Mouse (Mus musculus): ENCODE data around the gene Gpr33. TPM values are rescaled to one million over a fixed set of nuclear protein-coding genes. Genes with fewer than 3 reads are reported as not detected.

The Gpr33 gene
- polyA plus RNA-seq, 1 experiment from 2014 or later = not detected

DNA sequence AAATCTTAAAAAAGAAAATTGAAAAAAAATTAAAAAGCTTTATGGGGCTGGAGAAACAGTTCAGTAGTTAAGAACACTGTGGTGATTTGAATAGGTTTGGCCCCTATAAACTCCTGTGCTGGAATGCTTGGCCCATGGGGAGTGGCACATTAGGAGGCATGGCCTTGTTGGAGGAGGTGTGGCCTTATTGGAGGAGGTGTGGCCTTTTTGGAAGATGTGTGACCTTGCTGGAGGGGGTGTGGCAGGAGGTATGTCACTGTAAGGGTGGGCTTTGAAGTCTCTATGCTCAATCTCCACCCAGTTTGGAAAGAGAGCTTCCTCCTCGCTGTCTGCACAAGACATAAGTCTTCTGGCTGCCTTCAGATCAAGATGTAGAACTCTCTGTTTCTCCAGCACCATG lies 53.5 kb downstream of the Gpr33 start:
- Histone ChIP-seq H3K4me2 (ENCODE audit: low read length) (no peak overlapping the region), H3K4me3 (ENCODE audit: low read depth, low read length) (no peak overlapping the region), H3K4me1 (replicated peaks; ENCODE audit: control insufficient read depth, insufficient read depth, low read length) (peaks cover 6% of the 10 kb centered on the region), H3K27ac (ENCODE audit: low read depth) (no peak overlapping the region), H3K9ac (ENCODE audit: low read length) (no peak overlapping the region), H3K36me3 (ENCODE audit: control insufficient read depth, insufficient read depth, low read length) (no peaks in the 10 kb centered on the region), H3K9me3 (ENCODE audit: control insufficient read depth, low read length) (no peaks in the 10 kb centered on the region), H3K27me3 (replicated peaks; ENCODE audit: control insufficient read depth, insufficient read depth, low read length) (no peaks in the 10 kb centered on the region)
- DNase-seq (ENCODE audit: low spot score) = no peak
- 95% methylated on average over 1 of the region's 1 CpGs for WGBS
- ATAC-seq (replicated peaks; ENCODE audit: low FRiP score, low TSS enrichment, low read depth) = no peak

Other genes starting within 250 kb of the Gpr33 start
- gene Hectd1, start 198.5 kb downstream of the Gpr33 start, polyA plus RNA-seq (2014; fragmentation: Nextera tagmentation; extraction: Ambion mirVana) = 41.1 and 43.3 TPM in 2 replicates
- 11.9 and 15.0 TPM in 2 replicates for gene Heatr5a, start 56.7 kb downstream of the Gpr33 start, polyA plus RNA-seq (2014; fragmentation: Nextera tagmentation; extraction: Ambion mirVana)
- gene Dtd2, start 21.6 kb downstream of the Gpr33 start, polyA plus RNA-seq (2014; fragmentation: Nextera tagmentation; extraction: Ambion mirVana) = 25.4 and 29.1 TPM in 2 replicates
- 12.8 and 15.5 TPM in 2 replicates for gene Nubpl, start 69.7 kb upstream of the Gpr33 start, polyA plus RNA-seq (2014; fragmentation: Nextera tagmentation; extraction: Ambion mirVana)